Mouse (Mus musculus) G1E (cell line): ENCODE data around the gene Smc1b.

Source experiments
- CTCF ChIP-seq: IDR thresholded peaks from 2 replicates; pipeline ENCODE4 v1.5.1; 2012; ENCODE audit warnings: low read depth, low read length, inconsistent platforms, mixed read lengths
- GATA1 ChIP-seq: IDR thresholded peaks from 2 replicates; pipeline ENCODE4 v1.6.1; 2012; ENCODE audit warnings: borderline replicate concordance, low read length, inconsistent platforms, mixed read lengths
- POLR2AphosphoS5 ChIP-seq: IDR thresholded peaks from 2 replicates; pipeline ENCODE4 v1.6.1; 2012; ENCODE audit warnings: low read depth, low read length, inconsistent platforms; ENCODE audit not compliant: insufficient replicate concordance
- TAL1 ChIP-seq: conservative IDR thresholded peaks from 2 replicates; pipeline ENCODE4 v1.6.1; 2012; ENCODE audit warnings: low read depth, low read length, inconsistent platforms, mixed read lengths

DNA sequence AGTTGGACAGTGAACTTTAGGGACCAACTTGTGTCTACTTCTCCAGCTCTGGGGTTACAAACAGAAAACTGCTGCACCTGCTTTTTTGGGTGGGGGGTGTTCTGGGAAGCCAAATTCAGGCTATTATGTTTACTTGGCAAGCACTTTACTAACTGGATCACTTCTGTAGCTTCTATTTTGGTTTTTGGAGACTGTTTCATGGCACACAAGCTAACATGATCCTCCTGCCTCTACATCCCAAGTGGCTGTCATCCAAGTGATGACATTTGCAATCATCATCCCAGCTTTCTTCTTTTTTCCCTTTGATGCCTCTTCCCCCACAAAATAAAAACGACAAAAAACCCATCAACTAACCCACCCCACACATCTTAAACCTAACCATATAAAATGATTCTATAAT, 46.1 kb downstream of the Smc1b start:
- TF ChIP-seq CTCF: no peak
- TF ChIP-seq GATA1: no peak
- no peak for TF ChIP-seq POLR2AphosphoS5
- no peak for TF ChIP-seq TAL1
